Mouse (Mus musculus) embryonic facial prominence, embryonic 12.5 days (tissue): ENCODE measurements at regions not wholly inside any gene's neighbourhood (a gene's known extent, or its start where the extent isn't known, plus 50 kb on each side); places are given as distances from the start of the nearest gene placed in this dataset.

Source experiments
- ATAC-seq: fragments of 200-750 bp; cut with Nextera tagmentation; 2 replicates; pipeline ENCODE4 v1.8.0; 2017; ENCODE audit not compliant: insufficient number of reproducible peaks, insufficient read depth, low FRiP score, low TSS enrichment
- H3K27ac ChIP-seq: fragments of 300-500 bp; sonication (generic); 2 replicates; pipeline ENCODE4 v1.5.1; 2016; ENCODE audit warnings: mild to moderate bottlenecking
- H3K27me3 ChIP-seq: fragments of 300-500 bp; sonication (generic); 2 replicates; pipeline ENCODE4 v1.6.1; 2016; ENCODE audit warnings: mild to moderate bottlenecking, moderate library complexity
- H3K36me3 ChIP-seq: fragments of 300-500 bp; sonication (generic); 2 replicates; pipeline ENCODE4 v1.6.1; 2016; ENCODE audit warnings: mild to moderate bottlenecking
- H3K4me1 ChIP-seq: fragments of 300-500 bp; sonication (generic); 2 replicates; pipeline ENCODE4 v1.6.1; 2016
- H3K4me2 ChIP-seq: fragments of 300-500 bp; sonication (generic); replicated peaks from 2 replicates; pipeline ENCODE4 v1.6.1; 2016; ENCODE audit warnings: mild to moderate bottlenecking, moderate library complexity
- H3K4me3 ChIP-seq: fragments of 300-500 bp; sonication (generic); 2 replicates; pipeline ENCODE4 v1.5.1; 2016; ENCODE audit warnings: mild to moderate bottlenecking
- H3K9ac ChIP-seq: fragments of 300-500 bp; sonication (generic); 2 replicates; pipeline ENCODE4 v1.6.1; 2016; ENCODE audit warnings: mild to moderate bottlenecking, moderate library complexity
- H3K9me3 ChIP-seq: fragments of 300-500 bp; sonication (generic); 2 replicates; pipeline ENCODE4 v1.6.1; 2016; ENCODE audit warnings: mild to moderate bottlenecking, moderate library complexity
- WGBS: fragments of 180-500 bp; shearing (Covaris S2); methylation state at CpG from one replicate; pipeline ENCODE4 v1.1.7; 2016; 5-methylcytosine and 5-hydroxymethylcytosine counted together

GRCm38 (mm10) chr8:126839039-126839711, 106.5 kb downstream of the Tomm20 start:
- peaks cover 36% of the 10 kb centered on the region for H3K4me1 ChIP-seq
- peak overlapping the region; percentile 39 for H3K4me2 ChIP-seq
- peak overlapping the region; percentile 13; the same call in 1 of the 2 replicates for H3K9ac ChIP-seq
- peak; percentile 70 for ATAC-seq
- 1% methylated on average over 8 of the region's 8 CpGs for WGBS
- H3K4me3 ChIP-seq: no peak overlapping the region
- H3K9me3 ChIP-seq: no peaks in the 10 kb centered on the region
- H3K36me3 ChIP-seq: no peaks in the 10 kb centered on the region
- no peaks in the 10 kb centered on the region for H3K27me3 ChIP-seq
- peak overlapping the region; percentile 92 for H3K27ac ChIP-seq

GRCm38 (mm10) chr8:126838228-126838627, 107.4 kb downstream of the Tomm20 start:
- peaks cover 45% of the 10 kb centered on the region for H3K4me1 ChIP-seq
- H3K9me3 ChIP-seq: no peaks in the 10 kb centered on the region
- no peaks in the 10 kb centered on the region for H3K27me3 ChIP-seq
- no peak overlapping the region for H3K4me2 ChIP-seq
- peak overlapping the region; percentile 92 for H3K27ac ChIP-seq
- H3K4me3 ChIP-seq: no peak overlapping the region
- H3K9ac ChIP-seq: no peak overlapping the region
- no peaks in the 10 kb centered on the region for H3K36me3 ChIP-seq
- 57% methylated on average over 7 of the region's 7 CpGs for WGBS
- ATAC-seq: no peak

GRCm38 (mm10) chr8:126837318-126838025, 108.2 kb downstream of the Tomm20 start:
- no peak overlapping the region for H3K4me3 ChIP-seq
- peaks cover 52% of the 10 kb centered on the region for H3K4me1 ChIP-seq
- H3K4me2 ChIP-seq: no peak overlapping the region
- no peaks in the 10 kb centered on the region for H3K9me3 ChIP-seq
- no peak overlapping the region for H3K9ac ChIP-seq
- WGBS: 85% methylated on average over 9 of the region's 9 CpGs
- H3K27me3 ChIP-seq: no peaks in the 10 kb centered on the region
- H3K27ac ChIP-seq: peak overlapping the region; percentile 92; the same call in 1 of the 2 replicates
- no peaks in the 10 kb centered on the region for H3K36me3 ChIP-seq
- no peak for ATAC-seq

GRCm38 (mm10) chr8:126835554-126835953, 110.1 kb downstream of the Tomm20 start:
- Histone ChIP-seq H3K4me3 (no peak overlapping the region), H3K4me2 (no peak overlapping the region), H3K9ac (no peak overlapping the region), H3K9me3 (no peaks in the 10 kb centered on the region), H3K27ac (0 out of 2 replicates have a peak overlapping the region, but pooled peaks have one; percentile 52), H3K36me3 (no peaks in the 10 kb centered on the region), H3K4me1 (peaks cover 68% of the 10 kb centered on the region), H3K27me3 (no peaks in the 10 kb centered on the region)
- WGBS: 72% methylated on average over 7 of the region's 7 CpGs
- ATAC-seq: no peak

GRCm38 (mm10) chr8:126833471-126834453, 111.9 kb downstream of the Tomm20 start:
- H3K36me3 ChIP-seq: no peaks in the 10 kb centered on the region
- no peak for ATAC-seq
- peaks cover 60% of the 10 kb centered on the region for H3K4me1 ChIP-seq
- H3K4me3 ChIP-seq: no peak overlapping the region
- WGBS: 25% methylated on average over 19 of the region's 19 CpGs
- H3K27me3 ChIP-seq: no peaks in the 10 kb centered on the region
- H3K9me3 ChIP-seq: no peaks in the 10 kb centered on the region
- H3K9ac ChIP-seq: no peak overlapping the region
- no peak overlapping the region for H3K4me2 ChIP-seq
- H3K27ac ChIP-seq: peak overlapping the region; percentile 87

- no peaks in the 10 kb centered on the region for H3K27me3 ChIP-seq
- peak overlapping the region; percentile 87 for H3K27ac ChIP-seq
- H3K36me3 ChIP-seq: no peaks in the 10 kb centered on the region
- no peak overlapping the region for H3K4me2 ChIP-seq
- H3K9me3 ChIP-seq: no peaks in the 10 kb centered on the region
- WGBS: 23% methylated on average over 5 of the region's 5 CpGs
- H3K9ac ChIP-seq: no peak overlapping the region
- H3K4me1 ChIP-seq: peaks cover 55% of the 10 kb centered on the region
- ATAC-seq: no peak
- no peak overlapping the region for H3K4me3 ChIP-seq
Measured at GRCm38 (mm10) chr8:126833006-126833405, 112.6 kb downstream of the Tomm20 start.

GRCm38 (mm10) chr8:126832163-126832978, 113.3 kb downstream of the Tomm20 start:
- peak overlapping the region; percentile 87 for H3K27ac ChIP-seq
- H3K36me3 ChIP-seq: no peaks in the 10 kb centered on the region
- peaks cover 56% of the 10 kb centered on the region for H3K4me1 ChIP-seq
- H3K4me3 ChIP-seq: no peak overlapping the region
- no peak overlapping the region for H3K4me2 ChIP-seq
- H3K9me3 ChIP-seq: no peaks in the 10 kb centered on the region
- ATAC-seq: no peak
- H3K9ac ChIP-seq: no peak overlapping the region
- H3K27me3 ChIP-seq: no peaks in the 10 kb centered on the region
- 40% methylated on average over 12 of the region's 12 CpGs for WGBS

- H3K27me3 ChIP-seq: no peaks in the 10 kb centered on the region
- H3K27ac ChIP-seq: peak overlapping the region; percentile 87
- H3K36me3 ChIP-seq: no peaks in the 10 kb centered on the region
- no peaks in the 10 kb centered on the region for H3K9me3 ChIP-seq
- no peak overlapping the region for H3K9ac ChIP-seq
- H3K4me3 ChIP-seq: no peak overlapping the region
- 76% methylated on average over 16 of the region's 16 CpGs for WGBS
- no peak for ATAC-seq
- peaks cover 64% of the 10 kb centered on the region for H3K4me1 ChIP-seq
- H3K4me2 ChIP-seq: no peak overlapping the region
Measured at GRCm38 (mm10) chr8:126831312-126832162, 114.1 kb downstream of the Tomm20 start.

- H3K4me2 ChIP-seq: no peak overlapping the region
- WGBS: 56% methylated on average over 5 of the region's 5 CpGs
- H3K9me3 ChIP-seq: no peaks in the 10 kb centered on the region
- H3K27ac ChIP-seq: no peak overlapping the region
- no peaks in the 10 kb centered on the region for H3K36me3 ChIP-seq
- H3K4me3 ChIP-seq: no peak overlapping the region
- H3K4me1 ChIP-seq: peaks cover 70% of the 10 kb centered on the region
- no peaks in the 10 kb centered on the region for H3K27me3 ChIP-seq
- H3K9ac ChIP-seq: no peak overlapping the region
- ATAC-seq: no peak
Measured at GRCm38 (mm10) chr8:126830242-126830530, 115.5 kb downstream of the Tomm20 start.

- Histone ChIP-seq H3K27ac (no peak overlapping the region), H3K9me3 (no peaks in the 10 kb centered on the region), H3K27me3 (no peaks in the 10 kb centered on the region), H3K36me3 (no peaks in the 10 kb centered on the region), H3K4me1 (peaks cover 72% of the 10 kb centered on the region), H3K4me3 (no peak overlapping the region), H3K4me2 (no peak overlapping the region), H3K9ac (no peak overlapping the region)
- ATAC-seq: no peak
- WGBS: 80% methylated on average over 17 of the region's 17 CpGs
Measured at GRCm38 (mm10) chr8:126829376-126830241, 116.0 kb downstream of the Tomm20 start.
